Mouse (Mus musculus) erythroblast, embryonic 14.5 days (primary cell): Measurements from ENCODE around the gene Abca7.

Experiments used
- GATA1 ChIP-seq: IDR thresholded peaks from 2 replicates; pipeline ENCODE4 v1.6.1; 2012; ENCODE audit warnings: low read length, inconsistent platforms, mixed read lengths
- TAL1 ChIP-seq: IDR thresholded peaks from 3 replicates; pipeline ENCODE4 v1.6.1; 2012; ENCODE audit warnings: low read length, inconsistent platforms, mixed read lengths

- TF ChIP-seq TAL1 (no peak), GATA1 (no peak)
These were observed 6.5 kb downstream of the Abca7 start for GRCm38 (mm10) chr10:80002829-80003228.
